Mouse (Mus musculus) E14TG2a.4 (cell line): ENCODE measurements at regions not wholly inside any gene's neighbourhood (a gene's known extent, or its start where the extent isn't known, plus 50 kb on each side); places are given as distances from the start of the nearest gene placed in this dataset.
"Not testable (repeated sequence)": the region's sequence is repeated elsewhere in the genome, so short reads cannot be mapped to it uniquely, and the experiment has no call there.

Source experiments
- H3K27me3 ChIP-seq: 2 replicates; pipeline ENCODE4 v1.6.1; 2014; ENCODE audit warnings: low read length, control low read depth; ENCODE audit not compliant: insufficient read depth
- H3K36me3 ChIP-seq: 2 replicates; pipeline ENCODE4 v1.6.1; 2014; ENCODE audit warnings: low read length, control low read depth; ENCODE audit not compliant: insufficient read depth
- H3K4me1 ChIP-seq: replicated peaks from 2 replicates; pipeline ENCODE4 v1.6.1; 2014; ENCODE audit warnings: low read depth, low read length, control low read depth
- H3K4me3 ChIP-seq: replicated peaks from 2 replicates; pipeline ENCODE4 v1.5.1; 2014; ENCODE audit warnings: mild to moderate bottlenecking, low read length
- H3K9me3 ChIP-seq: 2 replicates; pipeline ENCODE4 v1.6.1; 2014; ENCODE audit warnings: low read length, control low read depth
- CTCF ChIP-seq: conservative IDR thresholded peaks from 2 replicates; pipeline ENCODE4 v1.5.1; 2014; ENCODE audit warnings: low read length
- NANOG ChIP-seq: IDR thresholded peaks from 2 replicates; pipeline ENCODE4 v1.6.1; 2014; ENCODE audit warnings: borderline replicate concordance, low read length, mixed read lengths
- POU5F1 ChIP-seq: IDR thresholded peaks from 2 replicates; pipeline ENCODE4 v1.6.1; 2014; ENCODE audit warnings: low read length, borderline replicate concordance

DNA sequence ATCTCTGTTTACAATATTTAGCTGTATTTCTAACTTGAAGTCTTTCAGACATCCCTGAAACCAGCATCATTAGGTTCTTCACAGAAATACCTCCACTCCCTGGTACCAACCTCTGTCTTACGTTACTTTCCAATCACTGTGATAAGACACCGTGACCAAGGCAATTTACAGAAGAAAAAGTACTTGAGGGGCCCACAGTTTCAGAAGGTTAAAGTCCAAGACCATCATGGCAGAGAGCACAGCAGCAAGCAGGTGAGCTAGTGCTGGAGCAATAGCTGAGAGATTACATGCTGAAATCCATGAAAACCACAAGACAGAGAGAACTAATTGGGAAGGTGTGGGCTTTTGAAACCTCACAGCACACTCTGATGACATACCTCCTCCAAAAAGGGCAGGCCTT is 84.9 kb upstream of the Tgm3 start:
- no peaks in the 10 kb centered on the region for H3K27me3 ChIP-seq
- no peaks in the 10 kb centered on the region for H3K36me3 ChIP-seq
- TF ChIP-seq POU5F1 (no peak), NANOG (no peak), CTCF (no peak)

DNA sequence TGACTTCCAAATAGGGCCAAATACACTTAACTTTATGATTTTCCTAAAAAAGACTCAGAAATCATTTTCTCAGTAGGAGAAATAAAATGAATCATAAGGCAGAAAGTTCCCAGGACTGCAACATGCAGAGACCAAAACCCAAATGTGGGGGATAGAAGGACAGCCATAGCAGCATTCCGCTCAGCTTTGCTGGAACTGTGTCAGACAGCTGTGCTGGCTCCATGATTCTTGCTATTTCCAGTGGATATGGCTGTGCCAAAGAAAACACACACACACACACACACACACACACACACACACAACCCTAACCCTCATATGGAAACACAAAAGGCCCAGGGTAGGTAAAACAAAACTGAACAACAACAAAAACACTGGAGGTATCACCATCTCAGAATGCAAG is 78.6 kb upstream of the Tgm3 start:
- H3K4me1 ChIP-seq, result no peaks in the 10 kb centered on the region
- no peak for TF ChIP-seq POU5F1
- TF ChIP-seq CTCF, result no peak
- H3K9me3 ChIP-seq, result peaks cover 4% of the 10 kb centered on the region; the same call in 1 of the 2 replicates
- no peaks in the 10 kb centered on the region for H3K36me3 ChIP-seq
- H3K4me3 ChIP-seq, result no peak overlapping the region
- no peaks in the 10 kb centered on the region for H3K27me3 ChIP-seq

More for the DNA sequence above, 84.9 kb upstream of the Tgm3 start:
- Histone ChIP-seq H3K4me1 (no peaks in the 10 kb centered on the region), H3K4me3 (no peak overlapping the region), H3K9me3 (peaks cover 9% of the 10 kb centered on the region)

DNA sequence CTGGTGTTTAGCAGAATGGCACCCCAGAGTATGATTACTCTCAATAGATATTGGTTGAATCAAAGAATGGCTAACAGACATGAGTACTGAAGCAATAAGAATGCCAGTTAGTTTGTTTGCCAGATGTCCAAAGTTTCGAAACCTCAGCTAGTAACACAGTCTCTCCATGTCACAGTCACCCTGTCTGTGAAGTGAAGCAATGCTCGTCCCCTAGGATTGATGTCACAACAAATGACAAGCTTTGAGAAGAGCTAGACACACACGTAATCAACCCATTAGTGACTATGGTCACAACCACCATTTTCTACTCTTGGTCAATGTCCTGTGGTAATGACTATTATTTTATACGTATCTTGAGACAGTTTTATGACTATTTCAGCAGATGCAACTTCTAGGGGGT is 69.3 kb upstream of the Tgm3 start:
- no peak overlapping the region for H3K4me3 ChIP-seq
- no peaks in the 10 kb centered on the region for H3K27me3 ChIP-seq
- H3K36me3 ChIP-seq, result no peaks in the 10 kb centered on the region
- H3K4me1 ChIP-seq, result no peaks in the 10 kb centered on the region
- TF ChIP-seq NANOG (no peak), POU5F1 (no peak), CTCF (no peak)
- peaks cover 15% of the 10 kb centered on the region for H3K9me3 ChIP-seq

DNA sequence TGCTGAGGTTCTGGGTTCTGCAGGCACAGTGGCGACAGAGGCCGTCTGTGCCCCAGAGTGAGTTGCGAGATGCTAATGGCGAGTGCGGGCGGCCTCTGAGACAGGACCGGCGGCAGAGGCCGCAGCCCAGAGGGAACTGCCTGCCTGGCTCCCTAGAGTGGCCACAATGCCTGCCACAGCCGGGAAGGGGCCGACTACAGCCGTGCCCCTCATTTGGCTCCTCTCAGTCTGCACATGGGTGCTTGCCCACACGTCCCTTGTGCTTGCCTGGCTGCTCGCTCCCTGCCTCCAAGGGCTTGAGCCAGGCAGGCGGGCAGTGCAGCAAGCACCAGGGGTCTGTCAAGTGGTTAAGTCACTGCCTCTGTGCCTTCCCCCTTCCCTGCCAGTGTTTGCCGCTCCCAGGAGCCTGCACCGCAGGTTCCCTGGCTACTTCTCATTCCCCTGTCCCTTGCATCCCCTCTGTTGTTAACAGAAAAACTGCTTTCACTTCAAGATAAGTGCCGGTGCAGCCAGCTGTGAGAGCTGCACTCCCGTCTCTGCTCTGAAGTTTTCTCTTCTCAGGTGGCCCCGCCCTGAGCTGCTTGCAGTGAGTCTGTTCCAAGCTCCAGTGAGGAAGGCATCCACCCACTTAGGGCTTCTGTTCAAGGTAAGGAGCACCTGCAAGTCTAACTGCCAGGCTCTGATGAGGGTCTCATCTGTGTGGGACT is 64.1 kb upstream of the Tgm3 start:
- no peaks in the 10 kb centered on the region for H3K4me1 ChIP-seq
- peaks cover 28% of the 10 kb centered on the region for H3K9me3 ChIP-seq
- no peaks in the 10 kb centered on the region for H3K27me3 ChIP-seq
- H3K4me3 ChIP-seq, result peak overlapping the region; percentile 61
- TF ChIP-seq CTCF, result no peak
- no peak for TF ChIP-seq NANOG
- no peak for TF ChIP-seq POU5F1
- no peaks in the 10 kb centered on the region for H3K36me3 ChIP-seq

DNA sequence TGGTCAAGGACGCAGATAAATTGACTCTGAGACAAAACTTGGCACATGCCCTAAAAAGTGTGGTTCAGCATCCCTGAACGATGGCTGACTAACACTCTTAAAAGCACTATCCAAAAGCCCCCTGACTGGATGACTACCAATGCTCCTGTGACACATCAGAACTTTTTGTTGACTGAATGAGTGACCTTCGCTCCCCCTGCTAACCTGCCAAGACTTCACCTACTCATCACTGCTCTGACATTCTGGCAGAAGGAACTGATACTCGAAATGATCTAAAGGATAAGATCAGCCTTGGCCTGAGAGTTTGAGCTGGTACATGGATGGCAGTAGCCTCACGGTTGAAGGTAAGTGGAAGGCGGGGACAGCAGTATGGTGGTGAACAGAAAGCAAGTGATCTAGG is 62.4 kb upstream of the Tgm3 start:
- H3K27me3 ChIP-seq, H3K36me3 ChIP-seq, H3K4me3 ChIP-seq, H3K4me1 ChIP-seq: not testable (repeated sequence)
- H3K9me3 ChIP-seq, result peaks cover 28% of the 10 kb centered on the region

DNA sequence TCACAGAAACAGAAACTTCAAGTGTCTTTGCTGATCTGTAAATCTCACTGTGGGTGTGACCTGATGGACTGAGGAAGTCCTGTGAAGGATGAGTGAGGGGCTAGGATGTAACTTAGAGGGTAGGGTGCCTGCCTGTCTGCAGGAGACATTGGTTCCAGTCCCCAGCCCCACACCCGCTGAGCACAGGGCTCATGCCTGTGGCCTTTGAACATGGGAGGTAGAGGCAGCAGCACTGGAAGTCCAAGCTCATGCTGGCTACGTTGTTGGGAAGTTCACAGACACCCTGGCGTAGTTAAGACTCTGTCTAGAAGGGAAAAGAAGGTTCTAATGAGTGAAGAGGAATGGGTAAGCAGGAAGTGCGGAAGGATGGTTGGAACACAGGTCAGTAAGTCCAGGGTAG is 59.7 kb upstream of the Tgm3 start:
- no peak for TF ChIP-seq CTCF
- TF ChIP-seq POU5F1, result no peak
- no peak for TF ChIP-seq NANOG
- H3K9me3 ChIP-seq, result peaks cover 19% of the 10 kb centered on the region
- H3K36me3 ChIP-seq, result no peaks in the 10 kb centered on the region
- H3K27me3 ChIP-seq, result no peaks in the 10 kb centered on the region
- no peaks in the 10 kb centered on the region for H3K4me1 ChIP-seq
- H3K4me3 ChIP-seq, result no peak overlapping the region

DNA sequence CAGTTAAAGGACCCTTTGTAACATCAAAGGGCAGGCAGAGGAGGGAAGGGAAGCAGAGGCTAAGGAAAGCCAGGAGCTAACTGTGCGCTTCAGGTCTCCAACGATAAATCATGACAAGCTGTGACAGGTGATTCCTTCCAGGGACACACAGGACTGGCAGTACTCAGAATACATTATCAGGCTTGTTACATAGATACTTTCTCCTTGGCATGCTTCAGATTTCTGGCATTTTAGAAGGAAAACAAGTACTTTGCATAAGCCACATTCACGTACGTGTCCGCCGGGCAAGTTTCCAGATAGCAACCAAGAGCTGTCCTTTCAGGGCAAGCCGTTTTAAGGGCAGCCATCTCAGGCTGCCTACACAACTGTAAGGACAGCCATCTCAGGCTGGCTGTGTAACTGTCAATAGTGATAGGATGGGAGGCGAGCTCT is 56.9 kb upstream of the Tgm3 start:
- Histone ChIP-seq H3K4me1 (no peaks in the 10 kb centered on the region), H3K4me3 (no peak overlapping the region), H3K36me3 (no peaks in the 10 kb centered on the region), H3K27me3 (no peaks in the 10 kb centered on the region), H3K9me3 (peaks cover 14% of the 10 kb centered on the region)
- TF ChIP-seq NANOG (no peak), CTCF (no peak), POU5F1 (no peak)

DNA sequence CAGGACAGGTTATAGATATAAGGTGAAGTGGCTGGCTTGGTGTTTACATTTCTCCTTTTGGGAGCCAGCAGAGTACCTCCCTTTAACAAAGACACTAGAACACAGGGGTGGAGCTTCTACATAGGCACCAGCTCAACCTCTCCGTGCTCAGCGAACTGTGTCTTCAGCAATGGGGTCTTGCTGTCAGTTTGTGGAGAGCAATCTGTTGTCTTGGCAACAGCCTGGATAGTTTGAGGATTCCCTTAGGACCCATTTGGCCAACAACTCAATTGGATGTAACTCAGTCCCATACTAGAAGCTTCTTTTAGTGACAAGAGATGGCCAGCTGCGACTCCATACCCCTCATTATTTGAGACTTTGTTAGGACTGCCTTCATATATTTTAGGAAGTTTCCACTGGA is 54.0 kb upstream of the Tgm3 start:
- no peaks in the 10 kb centered on the region for H3K36me3 ChIP-seq
- 0 out of 2 replicates have a peak, but pooled peaks cover 8% of the 10 kb centered on the region for H3K9me3 ChIP-seq
- no peaks in the 10 kb centered on the region for H3K27me3 ChIP-seq
- no peaks in the 10 kb centered on the region for H3K4me1 ChIP-seq
- TF ChIP-seq CTCF, result no peak
- TF ChIP-seq POU5F1, result no peak
- TF ChIP-seq NANOG, result no peak
- H3K4me3 ChIP-seq, result no peak overlapping the region

DNA sequence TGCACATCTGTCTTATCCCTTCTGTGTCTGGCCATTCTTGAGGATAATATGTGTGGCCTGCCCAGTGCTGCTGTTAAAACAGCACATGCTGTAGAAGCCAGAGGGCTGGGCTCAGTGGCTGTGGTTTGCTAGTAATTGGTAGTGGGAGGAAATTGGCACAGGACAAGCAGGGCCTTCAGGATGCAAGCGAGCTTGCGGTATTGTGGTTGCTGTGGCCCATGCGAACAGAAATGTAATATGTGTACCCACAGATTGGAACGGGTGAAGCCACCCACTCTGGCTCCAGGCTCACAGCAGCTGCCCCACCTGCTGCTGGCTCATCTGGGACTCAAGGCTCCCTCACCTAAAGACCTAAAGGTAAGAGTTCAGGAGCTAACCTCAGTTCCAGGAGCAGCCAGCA is 51.8 kb upstream of the Tgm3 start:
- no peak overlapping the region for H3K4me3 ChIP-seq
- no peaks in the 10 kb centered on the region for H3K4me1 ChIP-seq
- no peak for TF ChIP-seq NANOG
- TF ChIP-seq CTCF, result no peak
- no peak for TF ChIP-seq POU5F1
- no peaks in the 10 kb centered on the region for H3K36me3 ChIP-seq
- H3K27me3 ChIP-seq, result no peaks in the 10 kb centered on the region
- H3K9me3 ChIP-seq, result 0 out of 2 replicates have a peak, but pooled peaks cover 8% of the 10 kb centered on the region
